In the genomic region with DNA sequence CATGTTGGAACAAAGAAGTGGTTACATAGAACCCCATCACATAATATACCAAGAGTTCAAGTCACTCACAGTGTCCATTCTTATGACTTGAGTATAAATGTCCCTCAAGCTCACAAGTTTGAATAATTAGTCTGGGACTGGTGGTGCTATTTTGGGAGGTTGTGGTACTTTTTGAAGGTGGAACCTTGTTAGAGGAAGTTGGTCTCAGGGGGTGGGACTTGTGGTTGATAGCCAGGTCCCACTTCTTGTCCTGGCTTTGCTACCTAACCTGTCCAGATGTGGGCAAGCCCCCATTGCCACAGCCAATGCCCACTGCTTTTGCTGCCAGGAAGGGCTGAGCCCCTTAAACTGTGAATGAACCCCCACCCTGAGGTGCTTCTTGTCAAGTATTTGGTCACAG, we compare ENCODE assay signal across 28 mouse cellular contexts. TPM values are rescaled to one million over a fixed set of nuclear protein-coding genes. Genes with fewer than 3 reads are reported as not detected.
DNase-seq lines count a peak whose midpoint lies in the region; ATAC-seq and TF ChIP-seq lines count a peak whose summit lies in the region.
"Had no signal": no experiment of that assay in that cellular context is flagged by ENCODE, and none has a peak within 500 bp of the region (broad histone marks: within the 10 kb centered on the region; RNA-seq: fewer than 3 reads in every experiment).

No protein-coding gene starts in this region.

- no peak for TF ChIP-seq CTCF in bone marrow, adult 2 months (IDR thresholded peaks at IDR 0.05; ENCODE audit: control insufficient read depth, insufficient read depth, low read length)
- TF ChIP-seq CTCF in thymus, adult 2 months (IDR thresholded peaks at IDR 0.05; ENCODE audit: borderline replicate concordance, control insufficient read depth, extremely low read depth, insufficient read depth, low read length, poor library complexity): no peak

- no peaks in the 10 kb centered on the region for H3K27me3 ChIP-seq in thymus, adult 2 months (ENCODE audit: control insufficient read depth, insufficient read depth, low read length)
- H3K27me3 ChIP-seq: embryonic facial prominence, embryonic 12.5 days; heart, embryonic 13.5 days; hindbrain, embryonic 12.5 days; limb, embryonic 15.5 days; liver, embryonic 15.5 days; neural tube, embryonic 12.5 days had no signal

- H3K36me3 ChIP-seq in thymus, adult 2 months (ENCODE audit: control insufficient read depth, insufficient read depth, low read length): 0 out of 2 replicates have a peak, but pooled peaks cover 3% of the 10 kb centered on the region
- H3K36me3 ChIP-seq: embryonic facial prominence, embryonic 12.5 days; heart, embryonic 13.5 days; hindbrain, embryonic 12.5 days; limb, embryonic 15.5 days; liver, embryonic 15.5 days; midbrain, embryonic 10.5 days; neural tube, embryonic 12.5 days had no signal

- no peak for TF ChIP-seq POLR2A in bone marrow, adult 2 months (IDR thresholded peaks at IDR 0.05; ENCODE audit: borderline replicate concordance, control insufficient read depth, low read depth, low read length)
- no peak for TF ChIP-seq POLR2A in thymus, adult 2 months (IDR thresholded peaks at IDR 0.05; ENCODE audit: control insufficient read depth, extremely low read depth, insufficient read depth, low read length, poor library complexity)

- peak; percentile 79 to 83 for DNase-seq in B cell, adult 2 months
- peak; percentile 85 to 89 for DNase-seq in spleen, postnatal 36 days (ENCODE audit: low spot score in 2 of 2)
- DNase-seq in thymus, adult 2 months: no peak
- no peak for DNase-seq in right cerebral cortex, adult 18-20 months
- DNase-seq in Muller cell, postnatal 12 days (ENCODE audit: inconsistent ontology term): no peak
- DNase-seq: adrenal gland, postnatal 36 days; cerebellum, adult 11 months; cerebellum, postnatal 10 days; forebrain, postnatal 0 days; gastrocnemius, postnatal 25 days; heart, postnatal 14 days; kidney, postnatal 36 days; left cerebral cortex, postnatal 4 days; lung, postnatal 10 days; right cerebral cortex, postnatal 4 days; thymus, postnatal 14 days had no signal

- peak overlapping the region; percentile 52; the same call in 1 of the 2 replicates for H3K27ac ChIP-seq in bone marrow, adult 2 months (ENCODE audit: control insufficient read depth, insufficient read depth, low read depth, low read length, poor library complexity)
- no peak overlapping the region for H3K27ac ChIP-seq in thymus, adult 2 months (ENCODE audit: control insufficient read depth, insufficient read depth, low read length)
- H3K27ac ChIP-seq: embryonic facial prominence, embryonic 12.5 days; heart, adult 2 months; heart, embryonic 13.5 days; hindbrain, embryonic 12.5 days; left cerebral cortex, adult 2 months; limb, embryonic 15.5 days; liver, embryonic 15.5 days; midbrain, embryonic 10.5 days; neural tube, embryonic 12.5 days had no signal

- H3K4me3 ChIP-seq in bone marrow, adult 2 months (replicated peaks; ENCODE audit: control insufficient read depth, low read depth, low read length): no peak overlapping the region
- H3K4me3 ChIP-seq in thymus, adult 2 months (ENCODE audit: control insufficient read depth, insufficient read depth, low read length): no peak overlapping the region
- H3K4me3 ChIP-seq: embryonic facial prominence, embryonic 12.5 days; heart, adult 2 months; heart, embryonic 13.5 days; hindbrain, embryonic 12.5 days; left cerebral cortex, adult 2 months; limb, embryonic 15.5 days; liver, embryonic 15.5 days; midbrain, embryonic 10.5 days; neural tube, embryonic 12.5 days had no signal

- peak; percentile 59; the same call in 1 of the 2 replicates for ATAC-seq in monocyte, adult 5-6 weeks (replicated peaks; ENCODE audit: insufficient number of reproducible peaks, low FRiP score, low TSS enrichment, poor library complexity, severe bottlenecking)
- ATAC-seq: forebrain, postnatal 0 days; intestine, postnatal 0 days had no signal

- H3K4me1 ChIP-seq in bone marrow, adult 2 months (ENCODE audit: control insufficient read depth, insufficient read depth, low read length): peaks cover 15% of the 10 kb centered on the region
- H3K4me1 ChIP-seq in thymus, adult 2 months (replicated peaks; ENCODE audit: control insufficient read depth, insufficient read depth, low read length): peaks cover 26% of the 10 kb centered on the region
- H3K4me1 ChIP-seq: embryonic facial prominence, embryonic 12.5 days; liver, embryonic 15.5 days had no signal

RNA-seq across cellular contexts. Expression of gene Prkcb, which starts 28.9 kb away (rescaled TPM):
- 47.9 and 115 TPM in 2 replicates for polyA plus RNA-seq in bone marrow, adult 2 months (2011; ENCODE audit: insufficient read depth, insufficient read length, low replicate concordance, missing spikeins)
- total RNA-seq in monocyte, adult 5-6 weeks (2017): 197 to 314 TPM (median 249 TPM) in 3 replicates
- polyA plus RNA-seq in thymus, adult 2 months (2012; rRNA removed): 242 and 247 TPM in 2 replicates

Comparison
In these comparisons a context has a peak if more than half of its experiments do, and no peak if none do; other contexts are left out.
1. DNase-seq: peak in B cell, adult 2 months (2 of 2) and spleen, postnatal 36 days (2 of 2); none in thymus, adult 2 months (single experiment), right cerebral cortex, adult 18-20 months (single experiment) and Muller cell, postnatal 12 days (single experiment).